Mouse (Mus musculus): ENCODE measurements around the gene Lrrk1. TPM values are rescaled to one million over a fixed set of nuclear protein-coding genes. Genes with fewer than 3 reads are reported as not detected.

Lrrk1 gene
- polyA plus RNA-seq (2015; fragmentation: Nextera tagmentation; extraction: Ambion mirVana): 29.3 and 30.5 TPM in 2 replicates

DNA sequence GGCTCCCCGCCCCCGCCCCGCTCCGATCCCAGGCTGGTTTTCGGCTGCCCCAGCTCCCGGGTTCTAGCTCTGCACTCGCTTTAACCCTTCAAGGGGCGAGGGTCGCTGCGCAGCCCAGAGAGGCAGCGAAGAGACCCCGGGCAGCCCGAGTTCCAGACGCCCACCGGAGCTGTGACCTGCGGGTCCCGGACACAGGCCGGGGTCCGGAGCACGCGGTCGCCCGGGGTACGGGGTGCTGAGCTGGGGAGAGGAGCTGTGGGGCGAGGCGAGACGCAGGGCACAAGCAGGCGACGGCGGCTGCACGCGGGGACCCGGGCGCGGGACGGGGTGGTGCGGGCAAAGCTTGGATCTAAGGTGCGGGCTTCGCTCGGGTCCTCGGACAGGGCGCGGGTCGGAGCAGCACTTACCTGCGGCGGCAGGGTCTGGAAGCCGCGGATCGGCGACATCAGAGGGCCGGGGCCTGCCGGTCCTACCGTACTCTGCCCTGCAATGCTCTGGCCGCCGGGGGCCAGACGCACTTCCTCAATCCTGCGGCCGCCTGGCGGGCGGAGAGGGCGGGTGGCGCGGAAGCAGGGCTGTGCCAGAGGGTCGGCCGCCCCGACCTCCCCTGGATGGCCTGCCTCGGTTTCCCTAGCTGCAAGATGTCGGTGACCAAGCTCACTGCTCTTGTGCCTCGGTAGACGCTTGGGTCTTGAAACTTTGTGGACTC is at the start of gene Lrrk1:
TSS of gene Lrrk1 (minus strand) at position 538 of the 709 bp plus-strand sequence.
- no peaks in the 10 kb centered on the region for H3K27me3 ChIP-seq (ENCODE audit: control insufficient read depth, insufficient read depth, low read depth, low read length)
- peak within 1 kb of the TSS; percentile 90 for H3K4me3 ChIP-seq (ENCODE audit: low read length)
- no peaks in the 10 kb centered on the region for H3K36me3 ChIP-seq (ENCODE audit: control insufficient read depth, insufficient read depth, low read length)
- WGBS: under 1% methylated on average over 66 of the region's 70 CpGs
- no peaks in the 10 kb centered on the region for H3K9me3 ChIP-seq (ENCODE audit: control insufficient read depth, low read length)
- peaks cover 24% of the 10 kb centered on the region for H3K4me1 ChIP-seq (replicated peaks; ENCODE audit: control insufficient read depth, insufficient read depth, low read length)
- H3K27ac ChIP-seq (ENCODE audit: low read length): peak within 1 kb of the TSS; percentile 84
- peak within 1 kb of the TSS; percentile 96 for H3K9ac ChIP-seq (ENCODE audit: low read length)
- peak within 1 kb of the TSS; percentile 93 for H3K4me2 ChIP-seq (ENCODE audit: low read depth, low read length)
- peak; percentile 85 for ATAC-seq (ENCODE audit: low read depth)

DNA sequence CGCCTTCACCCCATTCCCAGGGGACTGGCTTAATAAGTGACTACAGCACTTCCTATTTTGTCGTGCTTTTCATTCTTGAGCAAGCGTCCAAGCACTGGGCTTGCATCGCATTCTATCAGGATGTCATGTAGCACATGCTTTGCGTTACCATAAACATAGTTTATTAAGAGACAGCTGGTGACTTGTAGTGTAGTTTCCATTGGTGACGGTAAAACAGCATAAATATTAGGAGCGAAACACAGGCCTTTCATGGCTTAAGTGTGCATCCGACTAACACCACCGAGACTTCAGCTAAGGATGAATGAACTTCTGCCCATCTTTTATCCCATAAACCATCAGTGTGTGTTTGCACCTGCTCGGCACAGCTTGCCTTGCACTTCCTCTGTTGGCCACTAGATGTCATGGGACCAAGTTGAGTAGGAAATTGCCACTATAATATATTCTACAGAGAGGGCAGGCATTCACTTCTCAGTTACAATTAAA is 46.3 kb upstream of the Lrrk1 start:
- no peak overlapping the region for H3K9ac ChIP-seq (ENCODE audit: low read length)
- no peak overlapping the region for H3K4me3 ChIP-seq (ENCODE audit: low read length)
- no peak overlapping the region for H3K4me2 ChIP-seq (ENCODE audit: low read depth, low read length)
- peaks cover 2% of the 10 kb centered on the region for H3K27me3 ChIP-seq (ENCODE audit: control insufficient read depth, insufficient read depth, low read depth, low read length)
- H3K4me1 ChIP-seq (replicated peaks; ENCODE audit: control insufficient read depth, insufficient read depth, low read length): peaks cover 8% of the 10 kb centered on the region
- H3K27ac ChIP-seq (ENCODE audit: low read length): no peak overlapping the region
- no peaks in the 10 kb centered on the region for H3K9me3 ChIP-seq (ENCODE audit: control insufficient read depth, low read length)
- H3K36me3 ChIP-seq (ENCODE audit: control insufficient read depth, insufficient read depth, low read length): no peaks in the 10 kb centered on the region
- 29% methylated on average over 10 of the region's 10 CpGs for WGBS
- ATAC-seq (ENCODE audit: low read depth): peak; percentile 46; the same call in 1 of the 2 replicates

DNA sequence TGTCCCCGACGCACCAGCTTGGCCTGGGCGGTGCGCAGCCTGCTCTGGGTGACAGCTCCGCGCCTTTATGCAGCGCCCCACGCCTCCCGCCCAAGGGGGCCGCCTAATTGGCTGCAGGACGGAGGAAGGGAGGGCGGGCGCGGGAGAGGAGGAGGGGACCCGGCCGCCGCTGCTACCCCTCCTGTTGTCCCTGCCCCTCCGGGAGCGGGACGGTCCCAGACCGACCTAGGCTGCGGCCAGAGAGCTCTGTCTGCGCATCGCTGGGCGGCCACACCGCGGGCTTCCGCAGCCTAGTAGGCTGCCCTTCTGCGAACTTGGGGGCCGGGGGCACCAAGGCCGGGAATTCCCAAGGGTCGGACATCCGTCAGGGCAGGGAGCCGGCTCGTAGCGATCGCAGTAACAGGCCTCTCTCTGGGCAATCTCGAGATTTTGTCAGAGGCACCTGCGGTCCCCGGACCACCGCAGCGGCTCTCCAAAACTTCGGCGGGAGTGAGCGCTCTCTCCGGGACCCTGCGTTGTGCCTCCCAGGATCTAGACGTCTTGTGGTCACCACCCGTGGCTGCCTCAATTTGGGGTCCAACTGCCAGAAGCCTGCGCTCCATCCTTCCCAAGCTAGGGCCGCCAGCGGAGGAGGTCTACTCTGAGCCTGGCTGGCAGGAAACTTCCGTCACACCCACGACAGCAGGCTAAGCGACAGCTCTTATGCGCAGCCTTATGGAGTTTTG is 39.4 kb upstream of the Lrrk1 start, which contains the start of gene Aldh1a3:
TSS of gene Aldh1a3 (minus strand) at position 81 of the 725 bp plus-strand sequence.
- Histone ChIP-seq H3K4me2 (ENCODE audit: low read depth, low read length) (peak within 1 kb of the TSS; percentile 65), H3K9me3 (ENCODE audit: control insufficient read depth, low read length) (no peaks in the 10 kb centered on the region), H3K27ac (ENCODE audit: low read length) (no peak within 1 kb of the TSS), H3K9ac (ENCODE audit: low read length) (peak within 1 kb of the TSS; percentile 12), H3K4me3 (ENCODE audit: low read length) (peak within 1 kb of the TSS; percentile 48), H3K27me3 (ENCODE audit: control insufficient read depth, insufficient read depth, low read depth, low read length) (peaks cover 48% of the 10 kb centered on the region), H3K36me3 (ENCODE audit: control insufficient read depth, insufficient read depth, low read length) (no peaks in the 10 kb centered on the region), H3K4me1 (replicated peaks; ENCODE audit: control insufficient read depth, insufficient read depth, low read length) (peaks cover 3% of the 10 kb centered on the region; the same call in 1 of the 2 replicates)
- under 1% methylated on average over 47 of the region's 56 CpGs for WGBS
- ATAC-seq (ENCODE audit: low read depth): peak; percentile 89

DNA sequence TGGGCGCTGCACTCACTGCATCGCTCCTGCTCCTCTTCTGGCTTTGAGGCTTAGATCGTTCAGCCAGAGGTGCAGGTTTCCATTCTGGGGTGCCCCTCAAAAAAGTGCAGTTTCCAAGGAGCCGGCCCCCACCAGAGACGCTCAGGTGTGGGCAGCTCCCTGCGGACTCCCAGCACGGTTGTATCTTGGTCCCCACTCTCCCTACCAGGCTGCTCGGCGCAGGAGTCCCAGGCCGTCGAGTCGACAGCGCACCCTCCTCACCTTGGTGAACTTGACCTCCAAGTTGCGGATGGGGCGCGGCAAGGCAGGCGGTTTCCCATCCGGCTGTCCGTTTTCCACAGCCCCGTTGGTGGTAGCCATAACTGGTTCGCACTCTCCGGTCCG is 38.9 kb upstream of the Lrrk1 start:
- Histone ChIP-seq H3K4me1 (replicated peaks; ENCODE audit: control insufficient read depth, insufficient read depth, low read length) (peaks cover 3% of the 10 kb centered on the region; the same call in 1 of the 2 replicates), H3K4me3 (ENCODE audit: low read length) (peak overlapping the region; percentile 48), H3K27me3 (ENCODE audit: control insufficient read depth, insufficient read depth, low read depth, low read length) (peaks cover 48% of the 10 kb centered on the region), H3K36me3 (ENCODE audit: control insufficient read depth, insufficient read depth, low read length) (no peaks in the 10 kb centered on the region), H3K27ac (ENCODE audit: low read length) (no peak overlapping the region), H3K4me2 (ENCODE audit: low read depth, low read length) (peak overlapping the region; percentile 65), H3K9me3 (ENCODE audit: control insufficient read depth, low read length) (no peaks in the 10 kb centered on the region), H3K9ac (ENCODE audit: low read length) (peak overlapping the region; percentile 12)
- ATAC-seq (ENCODE audit: low read depth): 0 out of 2 replicates have a peak, but pooled peaks have one; percentile 3
- WGBS: 2% methylated on average over 23 of the region's 23 CpGs

DNA sequence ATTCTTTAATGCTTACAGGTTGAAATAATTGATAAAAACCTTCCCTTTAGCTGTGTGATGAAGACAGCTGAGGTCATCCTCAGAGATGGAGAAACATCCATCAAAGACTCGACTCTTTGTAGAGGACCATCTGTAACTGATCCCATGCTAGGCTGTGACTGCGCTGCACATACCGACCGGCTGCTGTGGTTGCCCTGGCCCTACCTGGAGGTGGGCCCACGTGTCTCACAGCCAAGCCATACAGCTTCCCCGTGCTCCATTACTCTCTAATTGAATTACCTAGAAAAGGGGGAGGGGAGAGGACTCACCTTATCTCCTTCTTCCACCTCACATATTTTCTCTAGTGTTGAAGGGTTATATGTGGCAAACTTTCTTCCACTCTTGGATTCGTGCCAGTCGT is 33.8 kb upstream of the Lrrk1 start:
- WGBS: 63% methylated on average over 8 of the region's 8 CpGs
- Histone ChIP-seq H3K9ac (ENCODE audit: low read length) (no peak overlapping the region), H3K4me1 (replicated peaks; ENCODE audit: control insufficient read depth, insufficient read depth, low read length) (peaks cover 3% of the 10 kb centered on the region; the same call in 1 of the 2 replicates), H3K27ac (ENCODE audit: low read length) (no peak overlapping the region), H3K9me3 (ENCODE audit: control insufficient read depth, low read length) (no peaks in the 10 kb centered on the region), H3K4me2 (ENCODE audit: low read depth, low read length) (no peak overlapping the region), H3K4me3 (ENCODE audit: low read length) (no peak overlapping the region), H3K27me3 (ENCODE audit: control insufficient read depth, insufficient read depth, low read depth, low read length) (peaks cover 24% of the 10 kb centered on the region), H3K36me3 (ENCODE audit: control insufficient read depth, insufficient read depth, low read length) (no peaks in the 10 kb centered on the region)
- ATAC-seq (ENCODE audit: low read depth): no peak

DNA sequence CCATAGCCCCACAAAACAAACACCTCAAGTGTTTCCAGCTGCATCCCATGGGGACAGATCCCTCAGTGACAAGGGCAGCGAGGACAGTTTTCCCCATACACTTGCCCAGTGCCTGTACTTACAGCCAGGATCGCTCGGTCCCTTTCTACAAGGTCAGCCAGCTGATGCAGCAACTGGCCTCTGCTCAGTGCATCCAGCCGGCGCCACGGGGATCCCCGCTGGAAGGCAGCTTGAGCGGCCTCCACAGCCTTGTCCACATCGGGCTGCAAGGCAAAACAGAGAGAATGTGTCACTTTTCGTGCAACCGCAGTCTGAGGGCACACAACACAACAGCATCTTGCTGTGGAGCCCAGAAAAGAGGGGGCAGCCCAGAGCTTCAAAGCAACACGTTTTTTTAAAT is 30.8 kb upstream of the Lrrk1 start:
- H3K27me3 ChIP-seq (ENCODE audit: control insufficient read depth, insufficient read depth, low read depth, low read length): no peaks in the 10 kb centered on the region
- H3K4me1 ChIP-seq (replicated peaks; ENCODE audit: control insufficient read depth, insufficient read depth, low read length): no peaks in the 10 kb centered on the region
- no peak overlapping the region for H3K27ac ChIP-seq (ENCODE audit: low read length)
- no peak overlapping the region for H3K9ac ChIP-seq (ENCODE audit: low read length)
- no peaks in the 10 kb centered on the region for H3K36me3 ChIP-seq (ENCODE audit: control insufficient read depth, insufficient read depth, low read length)
- no peak for ATAC-seq (ENCODE audit: low read depth)
- H3K4me2 ChIP-seq (ENCODE audit: low read depth, low read length): no peak overlapping the region
- 30% methylated on average over 12 of the region's 12 CpGs for WGBS
- no peaks in the 10 kb centered on the region for H3K9me3 ChIP-seq (ENCODE audit: control insufficient read depth, low read length)
- no peak overlapping the region for H3K4me3 ChIP-seq (ENCODE audit: low read length)

DNA sequence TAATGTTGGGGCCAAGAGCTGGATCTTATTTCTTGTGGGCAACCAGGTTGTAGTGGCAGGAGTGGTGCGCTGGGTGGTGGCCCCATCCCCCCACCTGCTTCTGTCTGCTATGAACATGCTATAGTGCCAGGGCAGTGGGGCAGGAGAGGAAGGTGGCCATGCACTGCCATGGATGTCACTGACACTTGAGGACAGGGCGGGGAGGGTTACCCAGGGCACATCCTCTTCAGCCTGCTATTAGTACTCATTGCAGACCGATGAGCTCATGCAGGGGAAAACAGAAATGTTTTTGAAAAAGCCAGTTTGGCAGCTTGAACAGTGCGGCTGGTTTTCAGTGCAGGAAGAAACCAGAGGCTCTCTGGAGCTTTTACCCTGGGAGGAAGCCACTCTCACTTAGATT is 28.7 kb upstream of the Lrrk1 start:
- Histone ChIP-seq H3K27me3 (ENCODE audit: control insufficient read depth, insufficient read depth, low read depth, low read length) (no peaks in the 10 kb centered on the region), H3K9me3 (ENCODE audit: control insufficient read depth, low read length) (no peaks in the 10 kb centered on the region), H3K9ac (ENCODE audit: low read length) (no peak overlapping the region), H3K27ac (ENCODE audit: low read length) (no peak overlapping the region), H3K36me3 (ENCODE audit: control insufficient read depth, insufficient read depth, low read length) (no peaks in the 10 kb centered on the region), H3K4me2 (ENCODE audit: low read depth, low read length) (no peak overlapping the region), H3K4me3 (ENCODE audit: low read length) (no peak overlapping the region), H3K4me1 (replicated peaks; ENCODE audit: control insufficient read depth, insufficient read depth, low read length) (no peaks in the 10 kb centered on the region)
- no peak for ATAC-seq (ENCODE audit: low read depth)
- WGBS: 58% methylated on average over 4 of the region's 4 CpGs

DNA sequence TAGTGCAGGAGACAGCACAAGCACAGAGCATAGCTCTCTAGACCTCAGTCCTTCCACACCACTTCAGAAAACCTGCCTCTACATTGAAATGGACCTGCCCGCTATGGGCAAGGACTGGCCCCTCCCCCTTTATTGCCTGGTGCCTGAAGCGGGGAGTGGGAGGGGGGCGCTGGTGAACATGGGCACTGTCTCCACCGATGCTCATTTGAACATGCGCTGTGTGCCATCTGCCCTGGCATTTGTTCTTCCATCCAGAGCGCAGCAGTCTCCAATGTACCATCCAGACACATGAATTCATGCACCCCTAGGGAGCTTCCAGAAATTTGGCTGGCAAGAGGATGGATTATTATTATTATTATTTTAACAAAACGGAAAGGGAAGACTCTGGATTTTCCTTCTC is 24.9 kb upstream of the Lrrk1 start:
- Histone ChIP-seq H3K27me3 (ENCODE audit: control insufficient read depth, insufficient read depth, low read depth, low read length) (no peaks in the 10 kb centered on the region), H3K4me1 (replicated peaks; ENCODE audit: control insufficient read depth, insufficient read depth, low read length) (no peaks in the 10 kb centered on the region), H3K9me3 (ENCODE audit: control insufficient read depth, low read length) (no peaks in the 10 kb centered on the region), H3K27ac (ENCODE audit: low read length) (no peak overlapping the region), H3K9ac (ENCODE audit: low read length) (no peak overlapping the region), H3K4me3 (ENCODE audit: low read length) (no peak overlapping the region), H3K36me3 (ENCODE audit: control insufficient read depth, insufficient read depth, low read length) (no peaks in the 10 kb centered on the region), H3K4me2 (ENCODE audit: low read depth, low read length) (no peak overlapping the region)
- 80% methylated on average over 7 of the region's 7 CpGs for WGBS
- ATAC-seq (ENCODE audit: low read depth): no peak

DNA sequence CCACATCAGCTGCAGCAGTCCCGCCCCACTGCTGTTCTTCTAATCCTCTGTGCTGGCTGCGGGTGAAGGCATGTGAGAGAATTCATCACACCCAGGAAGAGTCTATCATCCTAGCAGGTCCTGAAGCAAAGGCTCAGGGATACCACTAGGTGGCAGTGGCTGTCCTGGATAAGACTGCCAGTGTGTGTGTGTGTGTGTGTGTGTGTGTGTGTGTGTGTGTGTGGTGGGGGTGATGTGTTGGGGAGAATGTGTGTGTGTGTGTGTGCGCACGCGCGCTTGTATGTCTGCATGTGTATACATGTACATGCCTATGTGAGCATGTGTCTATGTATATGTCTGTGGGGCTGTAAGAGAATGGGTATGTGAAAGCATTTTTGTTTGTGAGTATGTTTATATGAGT is 21.3 kb upstream of the Lrrk1 start:
- Histone ChIP-seq H3K4me2 (ENCODE audit: low read depth, low read length) (no peak overlapping the region), H3K36me3 (ENCODE audit: control insufficient read depth, insufficient read depth, low read length) (no peaks in the 10 kb centered on the region), H3K27me3 (ENCODE audit: control insufficient read depth, insufficient read depth, low read depth, low read length) (no peaks in the 10 kb centered on the region), H3K4me3 (ENCODE audit: low read length) (no peak overlapping the region), H3K9me3 (ENCODE audit: control insufficient read depth, low read length) (no peaks in the 10 kb centered on the region), H3K27ac (ENCODE audit: low read length) (no peak overlapping the region), H3K4me1 (replicated peaks; ENCODE audit: control insufficient read depth, insufficient read depth, low read length) (peaks cover 4% of the 10 kb centered on the region; the same call in 1 of the 2 replicates), H3K9ac (ENCODE audit: low read length) (no peak overlapping the region)
- 0 out of 2 replicates have a peak, but pooled peaks have one; percentile 11 for ATAC-seq (ENCODE audit: low read depth)
- 64% methylated on average over 6 of the region's 6 CpGs for WGBS
